Mouse (Mus musculus) layer of hippocampus, adult 18-20 months (tissue): ENCODE measurements around the gene Ifi204. TPM values are rescaled to one million over a fixed set of nuclear protein-coding genes. Genes with fewer than 3 reads are reported as not detected.
"Not testable (repeated sequence)": the region's sequence is repeated elsewhere in the genome, so short reads cannot be mapped to it uniquely, and the experiment has no call there.

Experiments used
- DNase-seq, 2 experiments: peaks; one replicate each; pipeline ENCODE4 v3.0.0; 2022; ENCODE audit warnings: low spot score in 2 of 2
- long read RNA-seq: library from polyadenylated mRNA; stranded (forward); transcript quantifications from one replicate; pipeline ENCODE4 v2.0.0, GENCODE M21; 2021
- total RNA-seq, 2 experiments: library from RNA; stranded (reverse); gene quantifications; 2 replicates each; pipeline ENCODE4 v1.2.3; 2021

The Ifi204 gene
- under 1 TPM; 0.17 to 0.23 TPM for total RNA-seq
- long read RNA-seq, result 0 reads

DNA sequence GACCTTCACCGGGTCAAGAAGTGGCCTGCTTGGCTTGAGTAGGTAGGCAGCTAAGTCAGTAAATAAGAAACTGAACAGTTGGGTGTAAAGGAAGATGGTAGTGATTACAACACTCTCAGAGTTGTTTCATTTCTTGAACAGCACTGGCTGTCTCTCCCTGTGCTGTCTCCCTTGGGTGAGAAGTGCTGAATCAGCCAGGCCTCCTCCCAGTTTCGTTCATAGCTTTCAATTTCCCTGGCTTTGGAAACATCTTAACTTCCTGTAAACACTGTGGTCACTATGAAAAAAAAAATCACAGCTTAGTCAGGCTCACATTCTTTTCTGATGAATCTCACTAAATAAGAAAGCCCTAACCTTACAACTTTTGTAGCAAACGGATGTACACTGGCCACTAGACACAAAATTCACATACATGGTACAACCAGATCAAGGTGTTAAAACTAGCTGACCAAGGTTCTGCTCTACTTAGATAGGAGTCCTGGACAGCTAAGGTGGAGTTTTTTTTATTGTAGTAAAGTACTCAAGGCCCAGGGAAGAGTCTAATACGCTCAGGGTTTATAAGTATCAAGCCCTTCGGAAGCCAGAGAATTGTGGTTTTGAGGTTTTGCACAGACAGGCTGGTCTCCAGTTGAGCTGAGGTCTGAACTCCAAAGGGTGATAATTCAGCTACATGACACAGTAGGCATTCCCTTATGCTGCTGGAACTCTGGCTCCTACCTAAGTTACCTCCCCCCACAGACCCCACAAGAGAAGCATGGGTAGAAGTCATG, at the start of gene Ifi204:
Ifi204 (minus strand) TSS at position 96 of the 770 bp plus-strand sequence.
- not testable (repeated sequence) for DNase-seq

DNA sequence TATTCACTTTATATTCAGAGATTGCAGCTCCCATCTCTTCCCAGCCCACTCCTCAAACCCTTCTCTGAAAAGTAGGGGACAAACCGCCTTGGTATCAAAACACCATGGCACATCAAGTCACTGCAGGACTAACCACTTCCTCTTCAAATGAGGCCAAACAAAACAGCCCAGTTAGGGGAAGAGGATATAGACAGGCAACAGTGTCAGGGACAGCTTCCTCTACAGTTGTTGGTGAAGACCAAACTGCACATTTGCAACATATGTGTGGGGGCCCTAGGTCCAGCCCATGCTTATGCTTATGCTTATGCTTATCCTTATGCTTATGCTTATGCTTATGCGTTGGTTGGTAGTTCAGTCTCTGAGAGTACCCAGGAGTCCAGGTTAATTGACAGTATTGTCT, 42.6 kb upstream of the Ifi204 start:
- not testable (repeated sequence) for DNase-seq

- DNase-seq, result peak; percentile 47 to 75
Observed at GRCm38 (mm10) chr1:173802689-173803281, 36.0 kb upstream of the Ifi204 start.

GRCm38 (mm10) chr1:173802207-173802606, 35.5 kb upstream of the Ifi204 start:
- not testable (repeated sequence) for DNase-seq

GRCm38 (mm10) chr1:173801791-173802190, 35.0 kb upstream of the Ifi204 start:
- not testable (repeated sequence) for DNase-seq

DNA sequence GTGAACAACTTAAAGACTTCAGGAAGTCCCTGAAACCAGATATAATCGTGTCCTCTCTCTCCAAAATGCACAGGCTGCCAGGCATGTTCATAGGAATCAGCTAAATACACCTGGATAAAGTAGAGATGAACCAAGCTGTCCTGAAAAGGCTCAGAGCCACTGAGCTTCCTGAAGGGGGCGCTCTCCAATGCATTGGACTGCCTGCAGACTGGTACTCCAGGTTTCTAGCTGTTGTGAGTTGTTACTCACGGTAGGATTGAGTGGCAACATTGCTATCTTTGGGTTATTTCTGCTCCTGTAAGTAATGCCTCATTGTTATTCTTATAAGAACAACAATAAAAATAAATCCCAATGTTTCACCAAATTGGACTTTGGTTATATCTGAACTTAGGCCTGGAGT, 6.7 kb upstream of the Ifi204 start:
- DNase-seq, result not testable (repeated sequence)

- not testable (repeated sequence) for DNase-seq
Observed at GRCm38 (mm10) chr1:173760032-173760431, 6.7 kb downstream of the Ifi204 start.

- no peak for DNase-seq
Observed at GRCm38 (mm10) chr1:173742262-173742661, 24.5 kb downstream of the Ifi204 start.

- no peak for DNase-seq
Observed at GRCm38 (mm10) chr1:173741656-173742055, 25.1 kb downstream of the Ifi204 start, which contains the start of gene Ifi207. Gene Ifi207, minus strand, starts transcription at chr1:173741747.

DNA sequence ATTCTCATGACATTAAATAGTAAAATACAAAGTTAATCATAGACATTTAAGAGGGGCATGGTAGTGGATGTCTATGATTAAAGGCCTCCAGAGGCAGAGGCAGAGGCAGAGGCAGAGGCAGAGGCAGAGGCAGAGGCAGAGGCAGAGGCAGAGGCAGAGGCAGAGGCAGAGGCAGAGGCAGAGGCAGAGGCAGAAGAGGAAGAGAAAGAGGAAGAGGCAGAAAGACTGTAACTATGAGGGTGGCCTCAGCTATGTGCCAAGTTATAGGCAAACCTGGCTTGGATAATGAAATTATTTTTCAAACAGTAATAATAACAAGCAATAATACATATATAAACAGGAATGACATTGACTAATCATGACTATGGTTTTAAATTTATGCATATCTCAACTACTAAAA, 26.2 kb downstream of the Ifi204 start:
- no peak for DNase-seq

DNA sequence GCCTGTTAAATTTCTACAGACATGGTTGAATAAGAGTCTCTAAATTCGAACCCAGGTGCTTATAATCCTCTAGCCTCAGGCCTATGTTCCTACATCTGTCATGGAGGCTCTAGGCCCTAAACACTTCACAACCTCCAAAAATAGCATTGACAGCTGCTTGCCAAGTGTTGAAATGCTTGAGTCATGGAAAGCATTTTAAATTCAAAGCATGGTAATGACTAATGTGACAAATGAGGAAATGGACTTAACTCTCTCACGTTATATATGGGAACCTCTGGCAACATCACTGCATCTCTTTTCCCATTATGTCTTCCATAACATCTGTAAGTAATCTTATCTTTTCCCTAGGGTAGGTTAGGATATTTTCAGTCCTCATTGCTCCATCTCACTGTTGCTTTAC, 29.8 kb downstream of the Ifi204 start:
- no peak for DNase-seq

DNA sequence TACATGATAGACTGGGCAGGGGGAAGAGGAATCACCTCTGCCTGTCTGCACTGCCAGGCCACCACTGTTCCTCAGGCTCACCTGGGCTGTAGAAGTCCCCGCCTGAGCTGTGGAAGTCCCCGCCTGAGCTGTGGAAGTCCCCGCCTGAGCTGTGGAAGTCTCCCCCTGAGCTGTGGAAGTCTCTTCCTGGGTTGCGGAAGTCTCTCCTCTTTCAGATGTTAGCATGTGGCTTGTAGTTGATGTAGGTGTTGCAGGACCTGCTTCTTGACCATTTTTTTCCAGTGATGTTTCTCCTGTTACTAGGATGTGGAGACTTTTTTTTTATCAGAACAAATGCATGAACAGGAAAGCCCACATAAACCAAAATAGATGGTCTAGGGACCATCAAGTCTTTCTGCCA, 31.7 kb downstream of the Ifi204 start:
- not testable (repeated sequence) for DNase-seq

DNA sequence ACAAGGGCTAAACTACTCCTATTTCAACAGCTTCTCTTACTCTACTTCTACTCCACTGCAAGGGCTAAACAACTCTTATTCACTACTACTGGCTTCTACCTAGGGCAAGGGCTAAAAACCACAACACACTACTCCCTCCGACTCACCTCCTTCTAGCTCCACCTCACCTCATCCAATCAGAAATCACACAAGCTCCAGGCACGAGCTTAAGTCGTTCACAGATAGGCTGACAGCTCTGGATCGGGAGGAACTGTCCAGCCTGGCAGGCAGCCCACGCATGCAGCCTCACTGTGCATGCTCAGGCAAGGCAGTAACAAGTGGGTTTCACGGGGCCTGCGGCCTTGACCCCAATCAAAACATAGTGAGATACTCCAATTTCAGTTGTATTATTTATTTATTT, 33.5 kb downstream of the Ifi204 start:
- DNase-seq, result no peak

Other genes with a start within 250 kb of the Ifi204 start
- not detected for gene Ifi214, start 231.0 kb downstream of the Ifi204 start, total RNA-seq
- gene Ifi213, start 167.7 kb downstream of the Ifi204 start, total RNA-seq, result not detected
- not detected for gene Ifi209, start 136.0 kb downstream of the Ifi204 start, total RNA-seq
- not detected for gene Ifi208, start 93.3 kb downstream of the Ifi204 start, total RNA-seq
- under 1 TPM in 1 of 2 experiments, not detected in 1; 0.30 TPM for gene Ifi207, start 25.2 kb downstream of the Ifi204 start, total RNA-seq
- gene Ifi211, start 146.1 kb upstream of the Ifi204 start, total RNA-seq, result not detected
- 10 to 100 TPM in 1 of 2 experiments, 1 to 10 TPM in 1; 7.0 to 10.6 TPM for gene Mndal, start 175.5 kb upstream of the Ifi204 start, total RNA-seq
- gene Ifi203, start 175.7 kb upstream of the Ifi204 start, total RNA-seq, result 1 to 10 TPM; 4.0 to 5.0 TPM
- gene Ifi202b, start 215.8 kb upstream of the Ifi204 start, total RNA-seq, result not detected